Mouse (Mus musculus) adrenal gland, postnatal 10 days (tissue): ENCODE data around the gene Alk. TPM values are rescaled to one million over a fixed set of nuclear protein-coding genes. Genes with fewer than 3 reads are reported as not detected.

Experiments used
- DNase-seq: peaks from one replicate; pipeline ENCODE4 v3.0.0; 2021; ENCODE audit warnings: mixed read lengths
- total RNA-seq, 2 experiments: library from RNA; stranded (reverse); gene quantifications; 2 replicates each; pipeline ENCODE4 v1.2.3; 2021

The Alk gene
- total RNA-seq, 2 experiments from 2014 or later = 0.18 to 0.82 TPM

DNA sequence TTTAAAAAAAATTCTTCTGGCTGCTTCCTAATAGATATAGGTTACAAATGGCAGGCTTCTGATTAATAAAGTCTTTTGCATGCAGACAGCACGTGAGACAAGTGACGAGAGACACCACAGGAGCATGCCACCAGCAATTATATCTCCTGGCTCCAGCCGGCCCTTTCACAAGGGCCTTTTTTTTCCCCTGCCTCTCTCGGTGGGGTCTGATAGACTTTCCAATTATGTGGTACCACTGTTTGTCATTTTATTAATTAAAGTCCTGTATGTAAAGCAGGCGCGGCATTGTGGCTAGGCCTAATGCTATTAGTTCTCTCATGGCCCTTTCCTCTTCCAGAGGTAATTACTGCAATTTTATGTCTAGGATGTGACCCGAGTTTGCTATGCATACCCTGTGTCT is 630.7 kb downstream of the Alk start:
- DNase-seq = no peak

DNA sequence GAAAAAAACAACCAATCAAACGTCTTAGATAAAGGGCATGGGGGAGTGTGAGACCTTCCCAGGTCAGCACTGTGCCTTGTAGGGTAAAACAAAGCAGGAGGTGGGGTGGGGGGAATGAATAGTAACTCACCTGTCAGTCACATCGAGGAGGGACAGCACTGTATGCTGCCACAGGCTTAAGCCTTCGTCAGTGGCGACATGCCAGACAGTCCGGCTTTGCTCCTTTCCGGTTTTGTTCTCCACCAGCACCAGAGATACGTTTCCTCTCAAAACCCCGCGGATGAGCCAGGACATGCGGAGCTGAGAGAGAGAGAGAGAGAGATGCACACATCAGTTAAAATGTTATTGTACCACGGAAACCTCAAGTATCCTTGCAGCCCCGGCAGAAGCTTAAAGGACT is 637.1 kb downstream of the Alk start:
- DNase-seq = no peak

GRCm38 (mm10) chr17:71965733-71966606 is 638.5 kb downstream of the Alk start:
- DNase-seq = peak; percentile 54

DNA sequence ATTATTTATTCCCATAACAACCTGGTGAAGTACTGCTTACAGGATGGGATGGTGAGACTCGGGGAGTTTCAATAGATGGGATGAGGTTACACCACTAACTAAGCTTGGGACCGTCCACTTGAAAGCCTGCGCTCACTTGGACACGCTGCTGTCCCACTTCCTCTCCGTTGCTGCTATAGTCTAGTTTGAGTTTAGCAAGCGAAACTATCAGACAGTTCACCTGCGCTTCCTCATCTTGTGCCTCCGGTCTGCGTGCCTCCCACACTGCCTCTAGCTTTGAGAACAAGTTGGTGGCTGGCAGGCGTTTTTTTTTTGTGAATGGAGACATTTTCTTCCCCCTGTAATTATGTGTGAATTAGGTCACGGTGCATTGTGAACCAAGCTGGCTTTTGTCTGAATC is 639.8 kb downstream of the Alk start:
- DNase-seq = no peak

DNA sequence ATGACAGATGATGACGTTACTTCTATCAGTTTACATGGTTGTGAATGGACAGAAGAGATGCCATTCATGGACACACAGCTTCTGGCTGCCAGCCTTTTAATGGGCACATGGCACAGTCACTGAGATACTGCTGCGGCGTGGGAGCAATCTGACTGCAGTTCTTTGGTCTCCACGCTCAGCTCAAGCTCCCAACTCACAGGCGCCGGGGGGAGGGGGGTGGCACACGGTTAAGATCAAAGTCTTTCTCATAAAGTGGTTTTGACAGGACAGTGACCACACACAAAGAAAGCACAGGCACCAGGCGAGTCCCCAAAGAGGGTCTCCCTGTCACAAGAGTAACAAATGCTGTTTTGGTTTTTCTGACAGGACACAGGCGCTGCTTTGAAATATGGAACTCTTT is 641.7 kb downstream of the Alk start:
- DNase-seq = no peak

GRCm38 (mm10) chr17:71955011-71955410 is 649.4 kb downstream of the Alk start:
- DNase-seq = no peak

DNA sequence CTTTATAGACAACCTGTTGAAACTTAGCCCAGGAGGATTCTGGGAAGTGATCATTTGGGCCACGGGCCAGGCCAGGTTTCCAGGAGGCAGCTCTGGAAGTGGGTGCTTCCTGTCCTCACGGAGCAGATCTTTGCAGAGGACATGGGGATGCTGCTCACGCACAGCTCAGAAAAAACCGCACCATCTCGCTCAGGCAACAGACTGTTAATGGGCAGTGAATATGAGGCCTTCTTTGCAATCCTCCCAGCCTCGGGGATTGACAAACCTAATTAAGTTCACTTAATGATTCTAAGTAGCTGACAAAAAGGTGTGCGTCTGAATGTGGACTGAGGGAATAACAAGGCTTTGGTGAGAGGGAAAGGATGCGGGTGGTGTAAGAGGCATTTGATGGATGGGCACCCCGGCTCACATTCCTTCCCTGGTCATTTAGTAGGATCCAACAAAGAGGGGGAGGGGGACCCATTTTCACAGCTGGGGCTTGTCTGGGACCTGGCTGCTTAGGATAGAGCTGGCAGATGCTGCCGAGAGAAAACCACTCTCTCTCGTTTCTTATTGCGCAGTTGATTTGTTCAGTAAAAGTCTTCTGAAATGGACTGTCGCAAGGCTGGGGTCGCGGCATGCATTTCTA is 650.1 kb downstream of the Alk start:
- DNase-seq = no peak

GRCm38 (mm10) chr17:71950968-71951367 is 653.5 kb downstream of the Alk start:
- no peak for DNase-seq

- DNase-seq = no peak
Measured at GRCm38 (mm10) chr17:71948687-71949086, 655.7 kb downstream of the Alk start.

GRCm38 (mm10) chr17:71947452-71947851 is 657.0 kb downstream of the Alk start:
- DNase-seq = peak; percentile 28

DNA sequence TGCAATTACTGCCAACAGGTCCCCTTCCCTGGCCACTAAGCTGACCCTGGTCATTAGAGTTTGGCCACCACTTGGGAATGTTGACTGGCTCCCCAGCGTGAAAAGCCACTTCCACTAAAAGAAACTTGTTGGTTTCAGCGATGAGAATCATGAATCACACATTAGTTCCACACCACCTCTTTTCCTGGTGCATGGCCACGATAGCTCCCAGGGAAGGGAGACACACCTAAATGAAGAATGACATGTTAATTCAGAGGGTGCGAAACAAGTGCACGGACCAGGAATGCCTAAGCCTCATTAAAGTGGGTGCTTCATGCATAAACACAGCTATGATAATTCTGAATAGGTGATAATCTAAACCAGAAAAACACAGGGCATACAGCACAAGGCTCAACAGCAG is 660.4 kb downstream of the Alk start:
- DNase-seq = no peak

DNA sequence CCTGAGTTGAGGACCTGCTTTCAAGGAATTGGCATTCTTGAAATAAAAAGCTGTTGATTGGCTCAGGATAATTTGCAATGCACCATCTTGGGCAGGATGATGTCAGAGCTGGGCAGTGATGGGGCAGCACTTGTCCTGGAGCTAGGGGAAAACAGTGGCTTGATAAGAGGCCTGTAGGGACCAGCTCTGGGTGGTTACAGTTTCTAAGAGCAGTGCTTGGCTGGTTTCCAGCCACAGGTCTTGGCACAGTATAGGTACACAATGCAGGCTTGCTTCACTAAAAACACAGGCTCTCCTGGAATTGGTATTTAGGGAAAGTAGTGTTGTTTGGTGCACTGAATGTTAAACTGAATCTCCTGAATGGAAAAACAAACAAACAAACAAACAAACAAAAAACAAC is 662.4 kb downstream of the Alk start:
- DNase-seq = peak; percentile 15

GRCm38 (mm10) chr17:71941436-71941835 is 663.0 kb downstream of the Alk start:
- no peak for DNase-seq

- no peak for DNase-seq
Measured at GRCm38 (mm10) chr17:71936681-71937080, 667.7 kb downstream of the Alk start.

- no peak for DNase-seq
Measured at GRCm38 (mm10) chr17:71935837-71936236, 668.6 kb downstream of the Alk start.

DNA sequence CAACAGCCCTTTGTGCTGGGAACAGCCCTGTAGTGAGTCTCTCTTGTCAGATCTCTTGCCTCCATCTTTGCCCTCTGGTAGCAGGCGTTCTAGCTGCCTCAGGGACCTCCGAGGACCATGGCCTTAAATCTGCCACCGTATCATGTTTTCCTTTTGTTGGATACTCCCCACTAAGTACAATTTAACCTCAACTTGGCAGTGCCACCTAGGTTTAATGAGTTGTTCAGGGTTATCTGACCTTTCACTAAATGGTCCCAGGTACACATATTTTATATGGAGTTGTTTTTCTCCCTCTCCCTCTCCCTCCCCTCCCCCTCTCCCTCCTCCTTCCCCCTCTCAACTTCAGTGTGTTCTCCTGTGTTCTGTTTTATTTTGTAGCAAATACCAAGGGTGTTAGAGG is 669.1 kb downstream of the Alk start:
- no peak for DNase-seq

DNA sequence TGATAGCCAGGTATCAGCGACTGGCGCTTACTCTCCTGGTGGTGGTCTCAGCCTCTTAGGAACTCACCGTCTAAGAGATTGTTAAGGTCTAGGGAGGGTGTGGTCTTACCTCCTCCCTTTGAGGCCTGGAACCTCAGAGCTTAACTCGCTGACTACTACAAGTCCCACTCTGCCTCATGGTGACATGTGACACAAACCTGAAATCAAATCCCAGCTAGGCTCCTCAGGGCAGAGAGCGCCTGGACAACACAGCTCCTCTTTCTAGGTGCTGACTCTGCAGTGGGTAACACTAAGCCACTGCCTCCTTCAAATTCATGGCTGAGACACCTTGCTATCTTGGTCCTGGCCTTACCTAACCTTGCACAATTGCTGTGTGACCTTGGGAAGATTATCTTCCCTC is 689.5 kb downstream of the Alk start:
- DNase-seq = no peak

DNA sequence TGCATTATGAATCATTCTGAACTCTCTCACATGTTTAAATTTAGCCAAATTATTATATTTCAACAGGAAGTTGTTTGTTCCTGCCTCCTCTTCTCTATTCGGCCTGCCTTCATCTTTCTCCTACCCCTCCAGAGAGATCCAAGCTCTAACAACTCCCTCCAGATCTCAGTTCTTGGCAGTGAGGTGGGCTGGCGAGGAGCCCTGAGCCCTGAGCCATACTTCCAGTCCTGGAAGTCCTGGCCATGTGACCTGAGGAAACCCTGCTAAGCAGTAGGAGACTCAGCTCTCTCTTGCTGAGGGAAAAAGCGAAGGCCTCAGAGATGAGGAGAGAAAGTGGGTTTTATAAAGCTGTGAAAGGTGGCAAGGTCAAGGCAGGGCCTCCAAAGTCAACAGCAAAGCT is 689.9 kb downstream of the Alk start:
- peak; percentile 66 for DNase-seq

DNA sequence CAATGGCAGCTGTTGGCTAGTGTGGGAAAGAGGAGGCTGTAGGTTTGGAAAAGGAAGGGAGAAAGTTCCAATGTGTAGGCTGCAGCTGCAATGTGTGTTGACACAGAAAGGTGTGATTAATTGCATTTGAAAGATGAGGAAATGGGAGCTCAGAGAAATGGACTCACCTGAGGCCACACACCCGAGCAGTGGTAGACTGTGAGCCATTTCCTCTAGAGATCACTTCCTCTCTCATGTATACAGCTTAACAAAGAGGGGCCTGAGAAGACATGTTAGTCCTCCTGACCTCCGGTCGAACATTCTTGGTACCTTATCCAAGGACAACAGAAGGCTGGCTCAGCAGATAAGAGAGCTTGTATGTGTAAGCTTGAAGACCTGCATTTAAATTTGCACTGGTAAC is 691.2 kb downstream of the Alk start:
- no peak for DNase-seq

GRCm38 (mm10) chr17:71909107-71909506 is 695.3 kb downstream of the Alk start:
- peak; percentile 43 for DNase-seq

DNA sequence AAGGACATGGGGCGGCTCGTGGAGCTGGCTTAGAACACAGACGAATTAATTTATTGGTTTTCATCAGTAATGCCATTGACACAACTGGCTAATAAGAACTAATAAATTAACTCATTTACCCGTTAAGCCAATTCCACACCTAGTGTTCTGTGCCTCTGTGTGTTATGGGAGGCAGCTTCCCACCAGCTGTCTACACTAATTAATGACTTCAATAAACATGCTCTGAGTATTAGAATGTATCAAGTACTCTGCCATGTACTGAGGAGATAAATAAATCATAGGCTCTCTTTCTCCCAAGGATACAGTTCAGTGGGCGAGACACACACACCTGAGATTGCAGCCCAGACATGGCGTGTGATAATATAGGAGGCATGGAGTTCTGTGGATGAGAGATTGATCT is 723.1 kb downstream of the Alk start:
- DNase-seq = no peak

DNA sequence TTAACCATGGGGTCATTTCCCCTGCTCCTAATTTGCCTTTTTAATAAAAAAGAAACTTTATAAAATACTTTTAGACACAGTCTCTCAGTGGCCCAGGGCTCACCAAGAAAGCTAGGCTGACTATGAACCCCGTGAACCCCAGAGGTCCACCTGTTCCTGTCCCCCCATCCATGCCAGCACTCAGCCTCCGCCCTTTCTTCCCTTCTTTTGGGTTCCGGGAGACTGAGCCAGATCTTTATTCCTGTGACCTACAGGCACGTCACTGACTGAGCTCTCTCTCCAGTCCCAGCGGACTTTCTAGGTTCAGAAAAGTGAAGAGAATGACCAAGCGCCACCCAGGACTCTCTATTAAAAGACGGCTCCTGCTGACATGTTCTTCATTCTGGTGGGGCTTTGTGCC is 728.9 kb downstream of the Alk start:
- no peak for DNase-seq

DNA sequence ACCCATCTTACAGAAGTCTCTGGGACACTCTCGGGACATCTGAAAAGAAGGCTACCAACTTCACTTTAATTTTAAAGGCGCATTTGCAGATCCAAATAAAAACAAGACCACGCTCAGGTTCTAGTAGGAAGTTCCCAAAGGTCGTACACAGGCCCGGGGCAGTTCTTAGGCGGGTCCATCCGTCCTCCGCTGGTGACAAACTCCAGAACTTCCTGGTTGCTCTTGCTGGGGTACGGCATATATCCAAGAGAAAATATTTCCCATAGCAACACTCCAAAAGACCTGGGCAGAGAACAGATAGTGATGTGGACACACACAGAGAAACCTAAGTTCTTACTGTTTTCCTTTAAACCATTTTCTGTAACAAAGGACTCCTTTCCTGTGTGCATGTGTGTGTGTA is 729.6 kb downstream of the Alk start:
- DNase-seq = no peak

GRCm38 (mm10) chr17:71874077-71874476 is 730.4 kb downstream of the Alk start:
- DNase-seq = peak; percentile 83
